Mouse (Mus musculus) heart, postnatal 0 days (tissue): ENCODE measurements around the gene Fry. TPM values are rescaled to one million over a fixed set of nuclear protein-coding genes. Genes with fewer than 3 reads are reported as not detected.

Source experiments
- ATAC-seq: fragments of 200-750 bp; cut with Nextera tagmentation; 2 replicates; pipeline ENCODE4 v1.8.0; 2017; ENCODE audit warnings: low read depth, moderate number of reproducible peaks, moderate library complexity; ENCODE audit not compliant: insufficient read depth
- DNase-seq: peaks from one replicate; pipeline ENCODE4 v3.0.0-alpha.2; 2016; ENCODE audit warnings: low spot score
- H3K27ac ChIP-seq: fragments of 300-500 bp; sonication (generic); 2 replicates; pipeline ENCODE4 v1.5.1; 2014; ENCODE audit warnings: low read depth, mild to moderate bottlenecking
- H3K27me3 ChIP-seq: fragments of 300-500 bp; sonication (generic); 2 replicates; pipeline ENCODE4 v1.6.1; 2014; ENCODE audit warnings: low read length, mixed read lengths; ENCODE audit not compliant: control insufficient read depth, insufficient read depth
- H3K36me3 ChIP-seq: fragments of 300-500 bp; sonication (generic); replicated peaks from 2 replicates; pipeline ENCODE4 v1.6.1; 2014; ENCODE audit warnings: low read length, mixed read lengths; ENCODE audit not compliant: control insufficient read depth, insufficient read depth
- H3K4me1 ChIP-seq: fragments of 300-500 bp; sonication (generic); 2 replicates; pipeline ENCODE4 v1.6.1; 2014; ENCODE audit warnings: antibody characterized with exemption; ENCODE audit not compliant: control insufficient read depth, insufficient read depth
- H3K4me2 ChIP-seq: fragments of 300-500 bp; sonication (generic); 2 replicates; pipeline ENCODE4 v1.6.1; 2014; ENCODE audit warnings: low read depth, mild to moderate bottlenecking, low read length, moderate library complexity
- H3K4me3 ChIP-seq: fragments of 300-500 bp; sonication (generic); 2 replicates; pipeline ENCODE4 v1.5.1; 2014; ENCODE audit warnings: low read depth, low read length
- H3K9ac ChIP-seq: fragments of 300-500 bp; sonication (generic); replicated peaks from 2 replicates; pipeline ENCODE4 v1.6.1; 2014; ENCODE audit warnings: low read depth, low read length, mixed read lengths
- H3K9me3 ChIP-seq: fragments of 300-500 bp; sonication (generic); replicated peaks from 2 replicates; pipeline ENCODE4 v1.6.1; 2016; ENCODE audit warnings: low read length; ENCODE audit not compliant: control insufficient read depth
- CTCF ChIP-seq: IDR thresholded peaks from 2 replicates; pipeline ENCODE4 v1.5.1; 2016; ENCODE audit warnings: antibody characterized with exemption, control low read depth, low read depth
- EP300 ChIP-seq: IDR thresholded peaks from 2 replicates; pipeline ENCODE4 v1.6.1; 2016; ENCODE audit warnings: antibody characterized with exemption, low read depth
- WGBS: fragments of 180-500 bp; shearing (Covaris S2); extraction: QIAGEN DNeasy Blood & Tissue Kit; methylation state at CpG from one replicate; pipeline ENCODE4 v1.1.7; 2014; 5-methylcytosine and 5-hydroxymethylcytosine counted together
- polyA plus RNA-seq: library from polyadenylated mRNA; unstranded; fragments of >200 nt; fragmentation: Nextera tagmentation; extraction: Ambion mirVana; gene quantifications from 2 replicates; pipeline ENCODE4 v1.2.1, GENCODE M21; 2015
- total RNA-seq: library from RNA; depleted of rRNA; stranded (reverse); fragments of >200 nt; gene quantifications from 2 replicates; pipeline ENCODE4 v1.2.3, GENCODE M21; 2014; ENCODE audit warnings: low replicate concordance

The Fry gene
- total and polyA plus RNA-seq, 2 experiments from 2014 or later, result 31.8 to 124 TPM

DNA sequence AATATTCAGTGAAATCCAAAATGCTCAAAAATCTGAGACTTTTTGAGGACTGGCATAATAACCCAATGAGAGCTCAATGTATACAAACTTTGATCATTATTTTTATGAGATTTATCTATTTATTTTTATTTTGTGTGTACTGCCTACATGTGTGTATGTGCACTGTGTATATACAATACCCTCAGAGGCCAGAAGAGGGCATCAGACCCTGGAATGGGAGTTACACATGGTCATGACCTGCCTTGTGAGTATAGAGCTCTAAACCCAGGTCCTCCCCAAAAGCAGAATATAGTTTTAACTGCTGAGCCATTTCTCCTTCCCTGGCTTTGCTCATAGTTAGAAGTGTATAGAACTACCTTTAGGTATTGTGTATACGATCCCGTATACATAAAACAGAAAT lies 298.8 kb downstream of the Fry start:
- no peak for TF ChIP-seq CTCF
- TF ChIP-seq EP300, result no peak
- 100% methylated on average over 2 of the region's 2 CpGs for WGBS
- H3K36me3 ChIP-seq, result peaks cover 91% of the 10 kb centered on the region

DNA sequence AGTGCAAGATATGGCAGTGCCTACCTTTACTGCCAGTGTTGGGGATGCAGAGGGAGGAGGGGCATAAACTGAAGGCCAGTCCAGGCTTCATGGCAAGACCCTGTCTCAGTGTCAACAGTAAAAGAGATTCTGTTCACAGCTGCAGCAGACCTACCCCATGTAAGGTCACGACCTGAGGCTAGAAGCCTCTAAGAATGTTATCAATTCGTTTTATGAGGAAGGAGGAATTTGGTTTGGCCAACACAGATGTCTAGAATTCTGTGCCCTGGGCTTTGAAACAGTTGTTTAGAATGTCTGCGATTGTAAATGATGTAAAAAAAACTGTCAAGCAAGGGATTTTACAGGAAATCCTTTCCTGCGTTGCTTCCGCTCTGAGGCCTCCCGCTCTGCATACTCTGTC lies 299.6 kb downstream of the Fry start:
- no peak overlapping the region for H3K9ac ChIP-seq
- H3K27ac ChIP-seq, result no peak overlapping the region
- no peak overlapping the region for H3K4me3 ChIP-seq
- H3K9me3 ChIP-seq, result peaks cover 11% of the 10 kb centered on the region
- ATAC-seq, result no peak
- no peak overlapping the region for H3K4me2 ChIP-seq
- no peaks in the 10 kb centered on the region for H3K27me3 ChIP-seq
- WGBS, result 33% methylated on average over 6 of the region's 6 CpGs
- TF ChIP-seq CTCF, result no peak
- no peak for TF ChIP-seq EP300
- H3K4me1 ChIP-seq, result no peaks in the 10 kb centered on the region
- peaks cover 94% of the 10 kb centered on the region for H3K36me3 ChIP-seq
- DNase-seq, result peak; percentile 20

More for the DNA sequence above, 298.8 kb downstream of the Fry start:
- no peak overlapping the region for H3K27ac ChIP-seq
- H3K27me3 ChIP-seq, result no peaks in the 10 kb centered on the region
- peaks cover 11% of the 10 kb centered on the region for H3K9me3 ChIP-seq
- no peak overlapping the region for H3K9ac ChIP-seq
- no peaks in the 10 kb centered on the region for H3K4me1 ChIP-seq
- H3K4me3 ChIP-seq, result no peak overlapping the region
- DNase-seq (no peak), ATAC-seq (no peak)
- no peak overlapping the region for H3K4me2 ChIP-seq

DNA sequence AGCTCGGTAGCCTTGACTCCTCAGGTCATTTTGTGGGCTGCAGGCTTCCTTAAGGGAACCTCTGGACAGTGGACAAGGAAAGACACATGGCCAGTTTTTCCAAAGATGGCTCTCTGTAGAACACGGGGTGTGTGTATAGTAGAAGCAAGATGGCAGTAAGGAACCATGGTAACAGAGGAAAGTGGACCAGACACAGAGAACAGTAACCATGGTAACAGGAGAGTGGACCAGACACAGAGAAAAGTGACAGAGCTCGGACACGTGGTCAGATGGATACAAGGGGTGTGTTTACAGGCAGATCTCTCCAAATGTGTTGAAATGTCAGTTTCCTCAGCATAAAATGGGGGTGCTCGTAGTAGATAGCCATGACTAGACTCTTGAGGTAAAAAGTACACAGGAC lies 306.6 kb downstream of the Fry start:
- H3K9ac ChIP-seq, result no peak overlapping the region
- ATAC-seq, result no peak
- H3K27me3 ChIP-seq, result no peaks in the 10 kb centered on the region
- WGBS, result 84% methylated on average over 5 of the region's 5 CpGs
- DNase-seq, result no peak
- no peak overlapping the region for H3K4me3 ChIP-seq
- H3K4me2 ChIP-seq, result no peak overlapping the region
- H3K27ac ChIP-seq, result no peak overlapping the region
- H3K4me1 ChIP-seq, result no peaks in the 10 kb centered on the region
- TF ChIP-seq EP300 (no peak), CTCF (no peak)
- H3K36me3 ChIP-seq, result peaks cover 81% of the 10 kb centered on the region
- H3K9me3 ChIP-seq, result no peaks in the 10 kb centered on the region

DNA sequence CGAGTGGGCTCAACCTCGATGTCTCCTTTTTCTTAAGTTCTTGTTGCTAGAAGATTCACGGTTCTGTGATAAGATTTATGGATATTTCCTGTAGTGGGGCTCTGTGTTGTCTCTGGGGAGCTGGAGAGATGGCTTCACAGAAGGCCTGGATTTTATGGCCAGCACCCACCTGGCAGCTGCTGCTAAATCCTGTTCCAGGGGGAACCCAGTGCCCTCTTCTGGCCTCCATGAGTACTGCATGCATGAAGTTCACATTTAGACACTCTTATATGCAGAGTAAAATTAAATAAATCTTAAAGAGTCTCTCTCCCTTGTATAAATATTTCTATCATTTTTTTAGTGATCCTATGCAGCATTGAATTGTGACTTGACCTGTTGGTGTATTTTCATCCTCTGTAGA lies 308.1 kb downstream of the Fry start:
- Histone ChIP-seq H3K4me2 (no peak overlapping the region), H3K36me3 (peaks cover 81% of the 10 kb centered on the region), H3K9me3 (no peaks in the 10 kb centered on the region), H3K4me3 (no peak overlapping the region), H3K4me1 (no peaks in the 10 kb centered on the region), H3K27ac (no peak overlapping the region), H3K27me3 (no peaks in the 10 kb centered on the region), H3K9ac (no peak overlapping the region)
- DNase-seq (no peak), ATAC-seq (no peak)
- peak; percentile 50 for TF ChIP-seq CTCF
- TF ChIP-seq EP300, result no peak
- 80% methylated on average over 3 of the region's 3 CpGs for WGBS

DNA sequence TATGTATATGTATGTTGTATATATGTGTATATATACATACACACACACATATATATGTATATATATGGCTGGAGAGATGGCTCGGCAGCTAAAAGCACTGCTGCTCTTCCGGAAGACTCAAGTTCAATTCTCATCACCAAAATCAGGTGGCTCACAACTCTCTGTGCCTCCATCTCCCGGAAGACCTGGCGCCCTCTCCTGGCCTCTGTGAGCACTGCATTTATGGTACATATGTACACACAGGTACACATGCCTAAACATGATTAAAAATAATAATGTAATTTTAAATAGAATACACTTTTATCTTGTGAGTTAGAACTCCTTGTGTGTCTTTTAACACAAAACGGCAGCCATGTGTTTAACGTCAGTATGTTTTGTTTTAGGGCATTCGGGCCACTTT lies 312.8 kb downstream of the Fry start:
- 96% methylated on average over 7 of the region's 7 CpGs for WGBS
- Histone ChIP-seq H3K27ac (no peak overlapping the region), H3K4me3 (no peak overlapping the region), H3K36me3 (peaks cover 71% of the 10 kb centered on the region), H3K4me1 (no peaks in the 10 kb centered on the region), H3K4me2 (no peak overlapping the region), H3K27me3 (no peaks in the 10 kb centered on the region), H3K9ac (no peak overlapping the region), H3K9me3 (peaks cover 7% of the 10 kb centered on the region)
- ATAC-seq, result no peak
- TF ChIP-seq EP300 (no peak), CTCF (peak; percentile 40)
- no peak for DNase-seq

DNA sequence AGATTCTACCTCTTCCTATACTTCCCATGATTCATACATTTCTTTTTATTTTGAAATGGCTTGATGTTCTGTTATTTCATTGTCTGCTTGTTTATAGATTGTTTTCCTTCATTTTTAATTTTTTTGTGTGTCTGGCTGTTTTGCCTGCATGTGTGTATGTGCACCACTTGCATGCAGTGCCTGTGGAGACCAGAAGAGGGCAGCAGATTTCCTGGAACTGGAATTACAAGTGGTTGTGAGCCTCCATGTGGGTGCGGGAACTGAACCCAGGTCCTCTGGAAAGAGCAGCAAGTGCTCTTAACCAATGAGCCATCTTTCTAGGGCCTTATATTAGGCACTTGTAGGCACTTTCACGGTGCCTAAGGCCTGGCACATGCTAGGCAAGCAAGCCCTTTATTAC lies 314.5 kb downstream of the Fry start:
- Histone ChIP-seq H3K9ac (no peak overlapping the region), H3K9me3 (peaks cover 7% of the 10 kb centered on the region), H3K27me3 (no peaks in the 10 kb centered on the region), H3K4me3 (no peak overlapping the region), H3K4me1 (no peaks in the 10 kb centered on the region), H3K27ac (no peak overlapping the region), H3K4me2 (no peak overlapping the region), H3K36me3 (peaks cover 73% of the 10 kb centered on the region)
- TF ChIP-seq EP300 (no peak), CTCF (no peak)
- DNase-seq (no peak), ATAC-seq (no peak)
- 97% methylated on average over 2 of the region's 2 CpGs for WGBS
